Mouse (Mus musculus): ENCODE data around the gene Churc1. TPM values are rescaled to one million over a fixed set of nuclear protein-coding genes. Genes with fewer than 3 reads are reported as not detected.

Gene Churc1
- polyA plus RNA-seq, 1 experiment from 2014 or later = 147 TPM

DNA sequence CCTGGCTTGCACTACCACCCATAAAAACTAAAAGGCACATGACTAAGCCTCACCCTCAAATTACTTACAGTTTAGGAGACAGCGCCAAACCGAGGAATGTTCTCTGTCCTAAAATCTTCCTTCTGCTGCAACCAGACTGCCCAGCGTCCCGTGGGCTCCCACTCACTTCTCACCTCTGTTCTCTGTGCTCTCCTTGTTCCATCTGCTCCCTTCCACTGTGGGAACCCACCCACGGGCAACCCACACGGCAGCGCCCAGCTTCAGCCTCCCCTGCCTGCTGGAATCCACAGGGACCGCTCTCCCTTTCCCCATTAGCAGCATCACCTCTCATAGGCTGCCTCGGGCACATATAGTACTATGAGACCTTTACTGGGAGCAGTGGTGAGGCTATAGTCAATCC lies 53.6 kb downstream of the Churc1 start:
- Histone ChIP-seq H3K27me3 (replicated peaks) (no peaks in the 10 kb centered on the region), H3K4me3 (replicated peaks) (no peak overlapping the region), H3K9ac (no peak overlapping the region), H3K4me1 (peaks cover 33% of the 10 kb centered on the region), H3K36me3 (no peaks in the 10 kb centered on the region), H3K9me3 (no peaks in the 10 kb centered on the region), H3K27ac (peak overlapping the region; percentile 86; the same call in 1 of the 2 replicates), H3K4me2 (0 out of 2 replicates have a peak overlapping the region, but pooled peaks have one; percentile 3)
- no peak for ATAC-seq (ENCODE audit: insufficient read depth, low FRiP score, low read depth)
- 86% methylated on average over 9 of the region's 9 CpGs for WGBS

DNA sequence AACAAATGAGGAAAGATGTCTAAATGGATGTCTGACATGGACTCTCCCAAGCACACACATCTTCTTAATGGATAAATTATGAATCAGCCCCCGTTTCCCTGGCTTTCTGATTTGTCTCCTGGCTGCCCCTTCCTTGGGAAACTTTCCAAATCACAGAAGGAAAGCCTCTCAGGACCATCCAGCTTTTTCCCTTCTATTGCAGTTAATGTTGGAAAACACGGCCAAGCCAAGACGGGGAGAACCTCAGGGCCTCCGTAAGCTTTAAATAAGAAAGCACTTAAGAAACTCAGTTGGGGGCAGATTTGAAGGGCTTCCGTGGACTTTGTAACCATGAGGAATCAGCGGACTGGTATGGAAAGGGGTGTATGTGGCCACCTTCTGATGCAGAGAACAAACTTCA lies 54.5 kb downstream of the Churc1 start:
- no peak for ATAC-seq (ENCODE audit: insufficient read depth, low FRiP score, low read depth)
- no peaks in the 10 kb centered on the region for H3K36me3 ChIP-seq
- 47% methylated on average over 6 of the region's 6 CpGs for WGBS
- H3K27ac ChIP-seq = peak overlapping the region; percentile 45
- no peak overlapping the region for H3K4me3 ChIP-seq (replicated peaks)
- peaks cover 33% of the 10 kb centered on the region for H3K4me1 ChIP-seq
- no peaks in the 10 kb centered on the region for H3K9me3 ChIP-seq
- H3K27me3 ChIP-seq (replicated peaks) = no peaks in the 10 kb centered on the region
- H3K4me2 ChIP-seq = peak overlapping the region; percentile 90; the same call in 1 of the 2 replicates
- H3K9ac ChIP-seq = no peak overlapping the region

DNA sequence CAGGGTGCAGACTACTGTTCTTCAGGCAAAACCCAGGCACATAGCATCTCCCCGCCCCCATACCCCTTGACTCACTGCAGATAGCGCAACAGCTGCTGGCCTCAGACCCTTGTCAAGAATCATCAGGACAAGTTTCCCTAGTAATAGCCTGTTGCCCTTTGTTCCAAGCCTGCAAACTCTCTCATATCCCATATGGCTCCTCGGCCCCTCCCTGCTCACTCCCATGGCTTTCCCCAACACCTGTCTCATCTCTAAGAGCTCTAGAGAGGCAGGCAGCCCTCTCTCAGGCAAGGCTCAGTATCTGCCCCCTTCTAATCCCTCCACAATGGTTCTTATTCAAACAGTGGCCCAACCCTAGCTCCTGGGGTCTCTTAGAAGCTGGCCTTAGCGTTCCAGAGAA lies 55.3 kb downstream of the Churc1 start:
- Histone ChIP-seq H3K4me3 (replicated peaks) (peak overlapping the region; percentile 62; the same call in 1 of the 2 replicates), H3K9ac (no peak overlapping the region), H3K4me1 (peaks cover 33% of the 10 kb centered on the region), H3K36me3 (no peaks in the 10 kb centered on the region), H3K27ac (peak overlapping the region; percentile 32; the same call in 1 of the 2 replicates), H3K27me3 (replicated peaks) (no peaks in the 10 kb centered on the region), H3K4me2 (peak overlapping the region; percentile 90), H3K9me3 (no peaks in the 10 kb centered on the region)
- no peak for ATAC-seq (ENCODE audit: insufficient read depth, low FRiP score, low read depth)
- WGBS = 41% methylated on average over 4 of the region's 4 CpGs

DNA sequence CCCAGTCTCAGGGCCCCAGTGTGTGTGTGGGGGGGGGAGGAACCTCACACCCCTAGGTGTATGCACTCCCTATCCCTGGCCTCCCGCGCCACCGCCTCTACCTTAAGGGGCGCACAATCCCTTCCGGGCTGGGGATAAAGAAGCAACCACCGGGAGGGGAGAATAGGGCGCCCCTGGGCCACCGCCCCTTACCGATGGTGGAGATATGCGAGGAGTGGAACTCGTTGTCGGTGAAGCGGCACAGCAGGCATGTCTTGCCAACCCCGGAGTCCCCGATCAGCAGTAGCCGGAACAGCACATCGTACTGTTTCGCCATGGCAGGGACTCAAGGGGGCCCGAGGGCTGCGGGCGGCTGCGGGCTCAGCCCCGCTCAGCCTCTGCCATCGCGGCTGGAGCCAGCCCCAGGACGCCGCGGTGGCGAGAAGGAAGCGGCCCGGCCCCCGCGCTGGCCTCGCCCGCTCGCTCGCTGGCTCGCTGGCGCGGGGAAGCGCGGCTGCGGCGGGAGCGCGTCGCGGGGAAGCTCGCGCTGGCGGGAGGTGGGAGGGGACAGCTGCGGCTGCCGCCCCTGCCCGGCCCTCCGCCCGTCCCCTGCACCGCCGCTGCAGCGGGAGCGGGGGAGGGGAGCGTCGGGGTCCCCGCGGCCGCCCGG lies 56.8 kb downstream of the Churc1 start:
- H3K27ac ChIP-seq = peak overlapping the region; percentile 32; the same call in 1 of the 2 replicates
- no peaks in the 10 kb centered on the region for H3K36me3 ChIP-seq
- peak overlapping the region; percentile 62 for H3K4me3 ChIP-seq (replicated peaks)
- H3K9me3 ChIP-seq = no peaks in the 10 kb centered on the region
- peak overlapping the region; percentile 90 for H3K4me2 ChIP-seq
- peak overlapping the region; percentile 69 for H3K9ac ChIP-seq
- 1% methylated on average over 51 of the region's 66 CpGs for WGBS
- ATAC-seq (ENCODE audit: insufficient read depth, low FRiP score, low read depth) = peak; percentile 41
- peaks cover 33% of the 10 kb centered on the region for H3K4me1 ChIP-seq
- no peaks in the 10 kb centered on the region for H3K27me3 ChIP-seq (replicated peaks)

DNA sequence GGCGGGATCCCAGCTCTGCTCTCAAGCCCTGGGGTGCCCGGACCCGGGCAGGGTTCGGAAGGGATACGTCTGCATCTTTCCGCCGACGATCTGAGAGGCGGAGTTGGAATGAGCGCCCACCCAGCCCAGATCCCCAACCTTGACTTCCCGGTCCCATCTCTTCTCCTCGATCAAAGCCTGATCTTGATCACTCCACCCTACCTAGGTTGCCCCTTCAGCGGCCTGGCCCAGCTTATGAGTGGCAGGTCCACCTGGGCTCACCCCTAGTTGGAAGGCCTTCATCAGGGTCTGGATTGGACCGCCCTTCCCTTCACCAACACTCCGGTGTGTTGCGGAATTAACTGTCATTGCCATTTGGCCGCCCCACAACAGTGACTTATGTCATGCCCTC lies 57.3 kb downstream of the Churc1 start, which contains the start of gene Rab15:
TSS of gene Rab15 (minus strand) at position 258 of the 391 bp plus-strand sequence.
- Histone ChIP-seq H3K9ac (peak within 1 kb of the TSS; percentile 69), H3K4me3 (replicated peaks) (peak within 1 kb of the TSS; percentile 62), H3K4me1 (peaks cover 33% of the 10 kb centered on the region), H3K27me3 (replicated peaks) (no peaks in the 10 kb centered on the region), H3K4me2 (peak within 1 kb of the TSS; percentile 90), H3K9me3 (no peaks in the 10 kb centered on the region), H3K36me3 (no peaks in the 10 kb centered on the region), H3K27ac (peak within 1 kb of the TSS; percentile 32; the same call in 1 of the 2 replicates)
- 4% methylated on average over 17 of the region's 17 CpGs for WGBS
- ATAC-seq (ENCODE audit: insufficient read depth, low FRiP score, low read depth) = no peak

DNA sequence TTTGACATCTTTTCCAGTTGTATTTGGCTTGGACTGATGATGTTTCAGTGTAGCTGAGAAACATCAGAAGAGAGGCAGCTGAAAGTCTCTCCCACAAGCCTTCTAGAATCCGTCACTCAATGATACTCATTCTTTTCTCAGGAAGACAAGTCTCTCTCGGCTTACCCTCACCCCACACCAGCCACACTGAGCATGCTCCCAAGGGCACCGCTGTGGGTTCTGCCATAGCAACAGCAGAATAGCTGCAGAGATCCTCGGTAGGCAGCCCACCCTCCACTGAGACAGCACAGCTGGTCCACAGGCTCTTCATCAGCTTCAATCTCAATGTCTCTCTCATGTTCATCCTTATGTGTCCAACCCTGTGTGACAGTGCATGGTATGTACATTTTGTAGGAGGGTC lies 59.9 kb downstream of the Churc1 start:
- Histone ChIP-seq H3K4me3 (replicated peaks) (no peak overlapping the region), H3K4me2 (no peak overlapping the region), H3K27ac (no peak overlapping the region), H3K9me3 (no peaks in the 10 kb centered on the region), H3K36me3 (no peaks in the 10 kb centered on the region), H3K4me1 (peaks cover 18% of the 10 kb centered on the region; the same call in 1 of the 2 replicates), H3K9ac (no peak overlapping the region), H3K27me3 (replicated peaks) (no peaks in the 10 kb centered on the region)
- 70% methylated on average over 4 of the region's 4 CpGs for WGBS
- no peak for ATAC-seq (ENCODE audit: insufficient read depth, low FRiP score, low read depth)

DNA sequence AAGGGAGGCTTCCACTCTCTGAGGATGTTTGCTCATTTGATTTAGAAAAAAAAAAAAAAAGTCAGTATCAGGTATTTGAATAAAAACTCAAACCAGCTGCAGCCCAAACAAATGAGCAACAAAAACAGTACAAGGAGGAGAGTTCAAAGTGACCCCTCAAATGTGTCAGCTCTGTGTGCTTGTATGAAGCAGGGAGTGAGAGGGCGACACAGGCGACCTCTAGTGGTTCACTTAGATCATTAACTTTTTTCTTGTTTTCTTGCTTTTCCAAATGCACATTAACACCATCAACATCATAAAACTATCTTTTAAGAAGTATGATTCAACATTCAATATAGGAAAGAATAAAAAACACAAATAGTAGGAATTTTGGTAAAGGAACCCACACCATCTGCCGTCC lies 67.4 kb downstream of the Churc1 start:
- H3K27me3 ChIP-seq (replicated peaks) = no peaks in the 10 kb centered on the region
- H3K36me3 ChIP-seq = no peaks in the 10 kb centered on the region
- H3K9me3 ChIP-seq = no peaks in the 10 kb centered on the region
- H3K4me3 ChIP-seq (replicated peaks) = no peak overlapping the region
- H3K4me1 ChIP-seq = no peaks in the 10 kb centered on the region
- no peak overlapping the region for H3K27ac ChIP-seq
- H3K9ac ChIP-seq = no peak overlapping the region
- WGBS = 4% methylated on average over 3 of the region's 3 CpGs
- H3K4me2 ChIP-seq = no peak overlapping the region
- no peak for ATAC-seq (ENCODE audit: insufficient read depth, low FRiP score, low read depth)

Other genes with a start within 250 kb of the Churc1 start
- gene Plekhg3, start 234.6 kb upstream of the Churc1 start, polyA plus RNA-seq (2015; fragmentation: Nextera tagmentation; extraction: Ambion mirVana) = 11.5 and 13.9 TPM in 2 replicates
- gene Sptb, start 55.0 kb upstream of the Churc1 start, polyA plus RNA-seq (2015; fragmentation: Nextera tagmentation; extraction: Ambion mirVana) = 2.8 and 5.0 TPM in 2 replicates
- gene Fntb, start 51 bp downstream of the Churc1 start, polyA plus RNA-seq (2015; fragmentation: Nextera tagmentation; extraction: Ambion mirVana) = 33.7 and 35.7 TPM in 2 replicates
- gene Gpx2, start 30.0 kb downstream of the Churc1 start, polyA plus RNA-seq (2015; fragmentation: Nextera tagmentation; extraction: Ambion mirVana) = 87.7 and 108 TPM in 2 replicates
- gene Rab15, start 57.4 kb downstream of the Churc1 start, polyA plus RNA-seq (2015; fragmentation: Nextera tagmentation; extraction: Ambion mirVana) = 32.3 and 37.8 TPM in 2 replicates
- gene Max, start 196.7 kb downstream of the Churc1 start, polyA plus RNA-seq (2015; fragmentation: Nextera tagmentation; extraction: Ambion mirVana) = 12.9 and 13.0 TPM in 2 replicates